Mouse (Mus musculus) c-Kit-positive CD71-positive TER-119-positive erythroid progenitor cells, embryonic 14.5 days (primary cell): Measurements from ENCODE around the gene Spsb1.

Experiments
- DNase-seq: peaks from one replicate; pipeline ENCODE4 v3.0.0-alpha.2; 2013; ENCODE audit warnings: low spot score

The Spsb1 gene

GRCm38 (mm10) chr4:149913709-149914370 is 41.0 kb downstream of the Spsb1 start:
- no peak for DNase-seq

GRCm38 (mm10) chr4:149912451-149912850 is 42.4 kb downstream of the Spsb1 start:
- no peak for DNase-seq

- no peak for DNase-seq
Observed at GRCm38 (mm10) chr4:149910558-149910957, 44.3 kb downstream of the Spsb1 start.

DNA sequence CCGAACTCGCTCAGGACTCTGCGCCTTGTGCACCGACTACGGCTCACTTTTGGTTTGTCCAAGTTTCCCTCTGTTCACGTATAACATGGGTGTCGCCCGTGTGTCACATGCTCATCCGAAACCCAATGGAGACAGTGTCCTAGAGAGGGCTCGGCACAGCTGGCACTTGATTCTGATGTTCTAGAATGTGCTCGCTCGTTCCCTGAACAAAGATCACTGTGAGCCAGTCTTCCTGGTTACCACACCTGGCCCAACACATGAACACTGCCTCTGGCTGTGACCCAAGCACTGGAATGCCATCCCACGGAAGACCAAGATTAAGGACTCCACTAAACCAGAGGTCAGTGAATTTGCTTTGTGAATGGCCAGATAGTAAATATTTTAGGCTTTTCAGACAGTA is 45.3 kb downstream of the Spsb1 start:
- DNase-seq, result no peak

- no peak for DNase-seq
Observed at GRCm38 (mm10) chr4:149908923-149909322, 45.9 kb downstream of the Spsb1 start.

- DNase-seq, result no peak
Observed at GRCm38 (mm10) chr4:149907656-149908055, 47.2 kb downstream of the Spsb1 start.

GRCm38 (mm10) chr4:149906921-149907320 is 47.9 kb downstream of the Spsb1 start:
- no peak for DNase-seq

- DNase-seq, result no peak
Observed at GRCm38 (mm10) chr4:149905302-149905974, 49.4 kb downstream of the Spsb1 start.

- no peak for DNase-seq
Observed at GRCm38 (mm10) chr4:149903026-149903425, 51.8 kb downstream of the Spsb1 start.

GRCm38 (mm10) chr4:149901349-149901782 is 53.5 kb downstream of the Spsb1 start:
- no peak for DNase-seq

DNA sequence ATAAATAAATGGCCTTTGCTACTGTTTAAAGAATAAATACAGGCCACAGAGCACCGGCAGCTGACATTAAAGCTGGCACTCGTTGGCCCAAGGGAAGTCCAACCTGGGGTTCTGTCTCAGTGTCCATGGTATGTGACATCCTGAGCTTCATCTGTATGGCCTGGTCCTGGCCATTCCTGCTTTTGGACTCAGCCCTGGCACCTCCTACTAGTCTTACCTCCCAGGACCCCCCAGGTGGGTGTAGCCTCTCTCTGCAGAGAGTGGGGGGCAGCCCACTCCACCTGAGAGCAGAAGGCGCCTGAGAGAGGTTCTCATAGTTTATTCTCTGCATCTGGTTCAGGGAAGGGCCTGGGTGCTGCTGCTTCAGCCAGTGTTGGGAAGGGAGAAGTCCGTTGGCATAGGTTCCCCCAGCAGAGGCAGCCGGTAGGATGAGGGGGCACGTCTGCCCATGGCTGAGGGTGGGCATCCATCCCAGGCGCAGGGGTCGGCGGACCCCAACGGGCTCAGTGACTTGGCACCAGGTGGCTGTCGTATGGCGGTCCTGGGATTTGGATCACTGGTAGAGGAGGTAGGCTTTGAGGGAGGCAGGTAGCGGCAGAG is 57.1 kb downstream of the Spsb1 start:
- DNase-seq, result no peak

- DNase-seq, result no peak
Observed at GRCm38 (mm10) chr4:149896024-149896538, 58.8 kb downstream of the Spsb1 start.

- no peak for DNase-seq
Observed at GRCm38 (mm10) chr4:149895226-149895625, 59.6 kb downstream of the Spsb1 start.

GRCm38 (mm10) chr4:149894300-149894699 is 60.5 kb downstream of the Spsb1 start:
- no peak for DNase-seq

- DNase-seq, result no peak
Observed at GRCm38 (mm10) chr4:149893611-149894151, 61.2 kb downstream of the Spsb1 start.

DNA sequence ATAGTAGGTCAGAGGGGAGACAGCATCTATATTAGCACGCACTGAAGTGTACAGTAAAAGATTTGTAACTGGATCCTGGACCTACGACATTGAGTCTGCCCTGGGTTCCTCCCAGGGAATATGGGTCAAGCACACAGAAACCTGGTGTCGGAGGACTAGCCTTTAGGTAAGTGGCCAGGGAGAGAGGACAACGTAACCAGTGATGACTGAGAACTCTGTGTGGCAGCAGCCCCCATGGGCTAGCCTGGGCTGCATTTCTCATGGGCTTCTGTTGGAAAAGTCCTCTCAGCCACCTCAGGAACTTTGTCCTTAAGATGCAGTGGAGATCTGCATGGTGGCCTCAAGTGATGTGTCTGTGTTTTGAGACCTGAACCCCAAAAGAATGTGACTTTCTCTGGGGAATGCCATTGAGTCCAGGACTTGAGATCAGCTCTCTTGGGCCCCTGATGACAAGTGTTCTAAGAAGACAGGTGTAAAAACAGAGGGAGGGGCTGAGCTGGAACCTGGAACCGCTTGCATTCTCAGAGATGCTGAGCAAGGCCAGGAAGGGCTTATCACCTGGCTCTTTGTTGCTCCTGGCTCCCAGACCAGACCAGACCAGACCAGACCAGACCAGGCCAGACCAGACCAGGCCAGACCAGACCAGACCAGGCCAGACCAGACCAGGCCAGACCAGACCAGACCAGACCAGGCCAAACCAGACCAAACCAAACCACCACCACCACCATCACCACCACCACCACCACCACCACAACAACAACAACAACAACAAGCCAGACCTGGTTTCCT is 63.5 kb downstream of the Spsb1 start:
- DNase-seq, result no peak

DNA sequence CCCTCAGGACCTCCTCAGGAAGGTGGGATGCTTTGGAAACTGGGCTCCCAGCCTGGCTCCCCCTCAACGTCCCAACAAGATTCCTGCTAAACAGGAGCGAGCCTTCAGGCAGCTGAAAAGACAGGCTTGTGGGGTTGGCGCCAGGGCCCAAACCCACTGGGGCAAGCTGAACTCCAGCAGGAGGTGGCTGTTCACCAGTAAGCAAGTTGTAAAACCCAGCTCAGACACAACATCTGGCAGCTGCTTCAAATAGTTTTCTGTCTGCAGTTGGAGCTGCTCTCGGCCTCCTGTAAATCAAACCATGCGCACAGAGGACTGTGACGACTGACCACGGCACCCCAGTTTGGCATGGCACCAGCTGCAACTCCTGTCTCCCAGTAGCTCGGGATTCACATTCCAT is 64.3 kb downstream of the Spsb1 start:
- no peak for DNase-seq

GRCm38 (mm10) chr4:149889851-149890250 is 65.0 kb downstream of the Spsb1 start:
- DNase-seq, result no peak

GRCm38 (mm10) chr4:149888736-149889470 is 65.9 kb downstream of the Spsb1 start:
- no peak for DNase-seq

DNA sequence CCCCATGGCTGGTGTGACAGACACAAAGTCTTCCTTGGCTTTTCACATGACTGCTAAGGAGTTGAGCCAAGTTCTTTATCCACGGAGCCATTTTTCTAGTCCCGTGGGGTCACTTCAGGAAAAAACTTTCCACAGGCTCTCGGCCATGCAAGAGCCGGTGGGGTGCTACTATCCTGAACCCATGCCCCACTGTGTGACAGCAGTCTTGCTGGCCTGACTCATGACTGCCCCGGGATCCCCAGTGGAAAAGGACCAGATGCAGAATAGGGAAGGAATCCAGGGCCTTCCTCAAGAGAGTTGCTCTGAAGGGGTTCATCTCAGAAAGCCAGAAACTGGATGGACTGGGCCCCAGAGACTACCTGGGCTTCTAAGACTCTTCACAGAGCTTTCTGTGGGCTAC is 66.7 kb downstream of the Spsb1 start:
- no peak for DNase-seq
